Mouse (Mus musculus) liver, embryonic 11.5 days (tissue): ENCODE data around the gene Aak1. TPM values are rescaled to one million over a fixed set of nuclear protein-coding genes. Genes with fewer than 3 reads are reported as not detected.

Experiments
- ATAC-seq: fragments of 200-750 bp; cut with Nextera tagmentation; replicated peaks from 2 replicates; pipeline ENCODE4 v1.8.0; 2017; ENCODE audit warnings: moderate number of reproducible peaks, mild to moderate bottlenecking, moderate TSS enrichment, moderate library complexity; ENCODE audit not compliant: low FRiP score
- DNase-seq: peaks from one replicate; pipeline ENCODE4 v3.0.0-alpha.2; 2017; ENCODE audit warnings: low spot score
- H3K27ac ChIP-seq: fragments of 300-500 bp; sonication (generic); 2 replicates; pipeline ENCODE4 v1.5.1; 2014; ENCODE audit warnings: mild to moderate bottlenecking, low read depth, low read length, control low read depth
- H3K27me3 ChIP-seq: fragments of 300-500 bp; sonication (generic); replicated peaks from 2 replicates; pipeline ENCODE4 v1.6.1; 2014; ENCODE audit warnings: low read length, mixed read lengths; ENCODE audit not compliant: control insufficient read depth, insufficient read depth
- H3K36me3 ChIP-seq: fragments of 300-500 bp; sonication (generic); 2 replicates; pipeline ENCODE4 v1.6.1; 2014; ENCODE audit warnings: mild to moderate bottlenecking, low read length, moderate library complexity, mixed read lengths; ENCODE audit not compliant: control insufficient read depth, insufficient read depth
- H3K4me1 ChIP-seq: fragments of 300-500 bp; sonication (generic); replicated peaks from 2 replicates; pipeline ENCODE4 v1.6.1; 2014; ENCODE audit warnings: low read length, mixed read lengths; ENCODE audit not compliant: control insufficient read depth, insufficient read depth
- H3K4me2 ChIP-seq: fragments of 300-500 bp; sonication (generic); 2 replicates; pipeline ENCODE4 v1.6.1; 2014; ENCODE audit warnings: mild to moderate bottlenecking, control low read depth, moderate library complexity
- H3K4me3 ChIP-seq: fragments of 300-500 bp; sonication (generic); 2 replicates; pipeline ENCODE4 v1.5.1; 2014; ENCODE audit warnings: low read depth, low read length, control low read depth
- H3K9ac ChIP-seq: fragments of 300-500 bp; sonication (generic); 2 replicates; pipeline ENCODE4 v1.6.1; 2014; ENCODE audit warnings: low read depth, low read length, control low read depth
- H3K9me3 ChIP-seq: fragments of 300-500 bp; sonication (generic); 2 replicates; pipeline ENCODE4 v1.6.1; 2016; ENCODE audit warnings: low read length, inconsistent platforms, mixed read lengths; ENCODE audit not compliant: control insufficient read depth
- WGBS: fragments of 180-500 bp; shearing (Covaris S2); extraction: QIAGEN DNeasy Blood & Tissue Kit; methylation state at CpG from one replicate; pipeline ENCODE4 v1.1.7; 2014; 5-methylcytosine and 5-hydroxymethylcytosine counted together
- polyA plus RNA-seq: library from polyadenylated mRNA; unstranded; fragments of >200 nt; fragmentation: Nextera tagmentation; extraction: Ambion mirVana; gene quantifications from 2 replicates; pipeline ENCODE4 v1.2.1, GENCODE M21; 2014

The Aak1 gene
- polyA plus RNA-seq, 1 experiment from 2014 or later = 13.1 TPM

- ATAC-seq = no peak
- DNase-seq = no peak
- no peaks in the 10 kb centered on the region for H3K27me3 ChIP-seq
- H3K4me1 ChIP-seq = peaks cover 12% of the 10 kb centered on the region
- peak overlapping the region; percentile 40 for H3K4me2 ChIP-seq
- no peak overlapping the region for H3K27ac ChIP-seq
- 22% methylated on average over 7 of the region's 7 CpGs for WGBS
- no peaks in the 10 kb centered on the region for H3K9me3 ChIP-seq
- H3K36me3 ChIP-seq = no peaks in the 10 kb centered on the region
- H3K9ac ChIP-seq = no peak overlapping the region
- H3K4me3 ChIP-seq = peak overlapping the region; percentile 3; the same call in 1 of the 2 replicates
These were observed 33.9 kb upstream of the Aak1 start for GRCm38 (mm10) chr6:86815436-86815835.

DNA sequence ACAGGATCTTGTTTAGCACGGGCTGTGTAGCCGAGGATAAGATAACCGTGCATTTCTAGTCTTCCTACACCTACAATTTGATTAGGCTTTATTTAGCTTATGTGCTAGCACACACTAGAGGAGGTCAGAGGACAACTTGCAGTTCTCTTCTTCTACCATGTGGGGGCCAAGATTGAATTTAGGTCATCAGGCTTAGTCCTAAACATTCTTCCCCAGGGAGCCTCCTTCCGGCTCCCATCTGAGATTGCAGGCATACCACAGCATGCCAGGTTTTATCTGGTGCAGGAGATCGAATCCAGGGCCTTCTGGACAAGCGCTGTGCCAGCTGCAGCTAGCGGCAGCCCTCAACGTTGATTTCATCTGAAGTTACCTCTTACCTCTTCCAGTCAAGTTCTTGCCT, 32.7 kb upstream of the Aak1 start:
- H3K4me3 ChIP-seq = no peak overlapping the region
- H3K4me1 ChIP-seq = peaks cover 12% of the 10 kb centered on the region
- H3K4me2 ChIP-seq = no peak overlapping the region
- H3K36me3 ChIP-seq = no peaks in the 10 kb centered on the region
- DNase-seq (no peak), ATAC-seq (no peak)
- 18% methylated on average over 8 of the region's 8 CpGs for WGBS
- H3K9me3 ChIP-seq = no peaks in the 10 kb centered on the region
- H3K9ac ChIP-seq = no peak overlapping the region
- no peak overlapping the region for H3K27ac ChIP-seq
- no peaks in the 10 kb centered on the region for H3K27me3 ChIP-seq

- peaks cover 3% of the 10 kb centered on the region; the same call in 1 of the 2 replicates for H3K27me3 ChIP-seq
- ATAC-seq (no peak), DNase-seq (no peak)
- no peaks in the 10 kb centered on the region for H3K36me3 ChIP-seq
- H3K9ac ChIP-seq = no peak overlapping the region
- H3K9me3 ChIP-seq = no peaks in the 10 kb centered on the region
- no peak overlapping the region for H3K27ac ChIP-seq
- no peak overlapping the region for H3K4me3 ChIP-seq
- peaks cover 12% of the 10 kb centered on the region for H3K4me1 ChIP-seq
- no peak overlapping the region for H3K4me2 ChIP-seq
- 76% methylated on average over 4 of the region's 4 CpGs for WGBS
These were observed 30.4 kb upstream of the Aak1 start for GRCm38 (mm10) chr6:86818914-86819313.

DNA sequence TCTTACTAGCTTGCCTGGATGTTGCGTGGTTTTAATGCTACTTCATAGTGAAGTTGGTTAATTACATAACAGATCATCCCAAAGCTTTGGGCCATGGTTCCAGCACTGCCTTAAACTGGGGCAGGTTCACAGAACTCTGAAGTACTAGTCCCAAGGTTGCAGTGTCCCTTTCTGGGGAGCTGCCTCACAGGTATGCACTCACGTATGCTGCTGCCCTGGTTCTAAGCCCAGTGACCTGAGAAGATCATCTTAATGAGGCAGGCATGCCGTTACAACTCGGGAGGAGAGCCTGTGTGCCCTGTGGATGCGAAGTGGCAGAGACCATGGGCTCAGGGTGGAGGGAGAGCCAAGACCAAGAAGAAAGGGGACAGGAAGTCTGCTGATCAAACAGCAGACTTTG, 29.4 kb upstream of the Aak1 start:
- H3K27me3 ChIP-seq = peaks cover 3% of the 10 kb centered on the region; the same call in 1 of the 2 replicates
- H3K4me3 ChIP-seq = no peak overlapping the region
- DNase-seq (no peak), ATAC-seq (no peak)
- no peak overlapping the region for H3K4me2 ChIP-seq
- no peaks in the 10 kb centered on the region for H3K9me3 ChIP-seq
- no peak overlapping the region for H3K9ac ChIP-seq
- no peaks in the 10 kb centered on the region for H3K36me3 ChIP-seq
- peaks cover 12% of the 10 kb centered on the region for H3K4me1 ChIP-seq
- whole genome bisulfite sequencing = 82% methylated on average over 5 of the region's 5 CpGs
- no peak overlapping the region for H3K27ac ChIP-seq

- Histone ChIP-seq H3K4me3 (no peak overlapping the region), H3K4me1 (peaks cover 4% of the 10 kb centered on the region), H3K9ac (no peak overlapping the region), H3K4me2 (no peak overlapping the region), H3K27ac (no peak overlapping the region), H3K27me3 (peaks cover 3% of the 10 kb centered on the region; the same call in 1 of the 2 replicates), H3K9me3 (no peaks in the 10 kb centered on the region), H3K36me3 (no peaks in the 10 kb centered on the region)
- WGBS = 56% methylated on average over 7 of the region's 7 CpGs
- no peak for DNase-seq
- no peak for ATAC-seq
These were observed 28.6 kb upstream of the Aak1 start for GRCm38 (mm10) chr6:86820690-86821089.

DNA sequence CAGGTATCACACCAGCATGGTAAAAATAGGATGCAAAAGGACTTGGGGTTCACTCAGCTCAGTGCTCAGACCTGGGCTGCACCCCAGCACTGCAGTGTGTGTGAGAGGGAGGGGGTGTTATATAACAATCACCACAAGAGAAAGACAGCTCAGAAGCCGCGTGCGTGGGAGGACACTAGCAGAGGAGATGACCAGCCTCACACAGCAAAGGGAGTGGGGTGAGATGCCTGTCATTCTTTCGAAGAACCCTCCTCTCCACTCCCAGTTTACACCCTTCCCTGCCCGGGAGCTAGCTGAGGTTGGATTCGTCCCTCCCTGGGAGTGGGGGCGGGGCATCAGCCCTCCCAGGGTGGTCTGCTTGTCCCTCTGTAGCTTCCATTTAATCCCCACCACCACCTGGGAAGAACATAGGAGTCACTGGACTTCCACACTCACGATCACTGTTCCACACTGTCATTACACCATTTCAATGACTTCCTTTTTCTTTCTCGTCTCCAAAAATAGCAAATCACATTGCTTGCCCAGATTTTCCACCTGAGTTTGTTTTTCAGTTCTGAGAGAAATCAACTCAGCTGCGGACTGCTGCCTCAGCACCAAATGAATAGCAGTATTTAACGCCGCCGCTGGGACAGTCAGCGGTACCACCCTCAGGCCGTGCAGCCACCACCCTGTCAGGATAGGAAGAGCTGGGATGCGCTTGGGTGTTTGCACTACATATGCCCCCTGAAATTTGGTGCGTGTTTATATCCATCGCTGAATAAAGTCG, 26.8 kb upstream of the Aak1 start:
- no peak for ATAC-seq

GRCm38 (mm10) chr6:86823051-86823431, 26.3 kb upstream of the Aak1 start:
- H3K36me3 ChIP-seq = no peaks in the 10 kb centered on the region
- peaks cover 3% of the 10 kb centered on the region; the same call in 1 of the 2 replicates for H3K27me3 ChIP-seq
- no peaks in the 10 kb centered on the region for H3K4me1 ChIP-seq
- DNase-seq (no peak), ATAC-seq (no peak)
- no peak overlapping the region for H3K9ac ChIP-seq
- H3K9me3 ChIP-seq = no peaks in the 10 kb centered on the region
- no peak overlapping the region for H3K4me3 ChIP-seq
- WGBS = 23% methylated on average over 9 of the region's 9 CpGs
- no peak overlapping the region for H3K27ac ChIP-seq
- peak overlapping the region; percentile 55 for H3K4me2 ChIP-seq

More for the DNA sequence above, 26.8 kb upstream of the Aak1 start:
- no peaks in the 10 kb centered on the region for H3K36me3 ChIP-seq
- no peak for DNase-seq
- H3K9me3 ChIP-seq = no peaks in the 10 kb centered on the region
- peaks cover 3% of the 10 kb centered on the region; the same call in 1 of the 2 replicates for H3K27me3 ChIP-seq
- H3K9ac ChIP-seq = no peak overlapping the region; the same call in 1 of the 2 replicates
- H3K4me3 ChIP-seq = peak overlapping the region; percentile 20; the same call in 1 of the 2 replicates
- no peak overlapping the region for H3K27ac ChIP-seq
- H3K4me2 ChIP-seq = peak overlapping the region; percentile 55
- 7% methylated on average over 19 of the region's 19 CpGs for WGBS
- no peaks in the 10 kb centered on the region for H3K4me1 ChIP-seq

GRCm38 (mm10) chr6:86823824-86824223, 25.5 kb upstream of the Aak1 start:
- WGBS = 34% methylated on average over 10 of the region's 10 CpGs
- ATAC-seq (no peak), DNase-seq (no peak)
- H3K4me1 ChIP-seq = no peaks in the 10 kb centered on the region
- H3K27me3 ChIP-seq = peaks cover 3% of the 10 kb centered on the region; the same call in 1 of the 2 replicates
- H3K27ac ChIP-seq = no peak overlapping the region
- no peak overlapping the region for H3K9ac ChIP-seq
- H3K4me2 ChIP-seq = no peak overlapping the region
- no peaks in the 10 kb centered on the region for H3K9me3 ChIP-seq
- no peaks in the 10 kb centered on the region for H3K36me3 ChIP-seq
- no peak overlapping the region for H3K4me3 ChIP-seq

- H3K9ac ChIP-seq = no peak overlapping the region
- H3K36me3 ChIP-seq = no peaks in the 10 kb centered on the region
- 88% methylated on average over 7 of the region's 7 CpGs for WGBS
- DNase-seq = no peak
- H3K27me3 ChIP-seq = peaks cover 3% of the 10 kb centered on the region; the same call in 1 of the 2 replicates
- H3K4me1 ChIP-seq = no peaks in the 10 kb centered on the region
- no peak overlapping the region for H3K27ac ChIP-seq
- ATAC-seq = no peak
- H3K4me2 ChIP-seq = no peak overlapping the region
- no peaks in the 10 kb centered on the region for H3K9me3 ChIP-seq
- H3K4me3 ChIP-seq = no peak overlapping the region
These were observed 24.9 kb upstream of the Aak1 start for GRCm38 (mm10) chr6:86824401-86824800.
